Mouse (Mus musculus): ENCODE results near the gene Anxa8. TPM values are rescaled to one million over a fixed set of nuclear protein-coding genes. Genes with fewer than 3 reads are reported as not detected.

Anxa8 gene
- 1 to 10 TPM; 2.1 to 3.3 TPM for total RNA-seq (2021)

GRCm38 (mm10) chr14:34085731-34086130 is at the start of gene Anxa8:
Gene Anxa8, plus strand, starts transcription at chr14:34085981.
- no peak for DNase-seq

DNA sequence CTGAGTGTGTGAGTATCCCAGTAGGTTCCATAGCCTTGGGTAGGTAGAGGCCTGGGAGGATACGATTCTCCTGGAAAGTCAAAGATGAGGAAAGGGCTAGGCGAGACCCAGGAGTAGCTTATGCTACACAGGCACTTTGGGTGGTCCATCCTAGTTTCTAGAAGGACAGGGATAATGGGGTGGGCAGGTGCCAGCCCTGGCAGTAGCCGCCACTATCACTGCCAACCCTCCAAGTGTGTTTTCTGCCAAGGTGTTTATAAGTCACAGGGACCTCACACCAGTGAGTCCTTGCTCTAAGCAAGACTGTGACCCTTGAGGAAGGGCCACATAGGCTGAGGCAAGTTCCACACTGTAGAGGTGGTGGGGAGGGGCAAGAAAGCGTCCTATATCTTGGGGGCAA is 44.5 kb upstream of the Anxa8 start:
- DNase-seq, result no peak

DNA sequence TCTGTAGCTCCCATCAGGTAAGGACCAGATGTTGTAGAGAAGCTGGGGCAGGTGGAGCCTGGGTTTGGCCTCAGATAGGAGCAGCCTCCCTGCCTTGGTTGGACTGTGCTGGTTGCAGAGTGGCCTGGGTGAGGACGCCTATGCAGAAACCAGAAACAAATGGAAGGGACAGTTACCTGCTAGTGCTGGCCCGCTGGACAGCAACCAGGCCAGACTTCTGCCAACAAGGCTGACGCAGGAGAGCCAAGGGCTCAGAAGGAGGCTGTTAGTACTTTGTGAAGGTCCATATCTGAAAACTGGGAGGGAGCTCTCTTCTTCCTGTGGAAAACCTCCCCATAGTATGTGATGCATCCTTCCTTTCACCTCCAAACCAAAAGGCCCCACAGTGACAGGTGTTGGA is 42.4 kb upstream of the Anxa8 start:
- DNase-seq, result no peak

- DNase-seq, result no peak
These were observed 35.5 kb upstream of the Anxa8 start for GRCm38 (mm10) chr14:34050101-34050779.

DNA sequence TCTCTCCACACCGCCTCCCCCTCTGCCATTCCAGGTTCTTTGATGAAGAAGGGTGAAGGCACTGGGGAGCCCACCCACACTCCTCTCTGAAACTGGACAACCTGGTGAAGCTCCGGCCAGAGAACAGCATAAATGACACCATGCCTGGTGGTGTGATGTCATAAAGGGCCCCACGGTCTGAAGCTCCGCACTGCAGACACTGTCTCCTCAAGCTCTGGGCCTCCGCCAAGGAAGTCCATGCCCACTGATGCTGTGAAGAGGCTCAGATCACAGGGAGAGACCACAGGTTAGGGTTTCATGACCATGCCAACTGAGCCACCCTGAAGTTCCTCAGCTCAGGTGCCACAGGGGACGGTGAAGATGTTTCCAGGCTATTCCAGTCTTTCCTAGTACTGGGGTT is 33.3 kb upstream of the Anxa8 start, which contains the start of gene Antxrl:
TSS of gene Antxrl (plus strand) at position 192 of the 400 bp plus-strand sequence.
- DNase-seq, result no peak

- DNase-seq, result no peak
These were observed 14.1 kb upstream of the Anxa8 start for GRCm38 (mm10) chr14:34071665-34072064.

DNA sequence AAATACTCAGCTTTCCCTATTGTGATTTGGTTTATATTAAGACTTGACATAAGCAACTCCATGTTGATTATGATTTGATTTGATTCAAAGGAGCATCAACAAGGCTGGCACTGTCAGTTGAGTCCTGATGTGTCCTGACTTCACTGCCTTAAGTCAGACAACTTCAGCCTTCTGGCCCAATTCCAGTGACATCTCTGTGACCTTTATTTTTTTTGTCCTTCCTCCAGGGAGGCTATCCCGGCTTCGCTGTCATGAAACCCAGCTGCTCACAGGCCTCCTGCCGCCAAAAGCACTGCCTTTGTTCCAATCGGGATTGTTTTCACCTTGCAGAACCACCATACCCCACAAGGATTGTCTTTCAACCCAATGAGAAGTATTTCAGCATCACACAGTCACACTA is 10.4 kb upstream of the Anxa8 start:
- peak; percentile 14 for DNase-seq

DNA sequence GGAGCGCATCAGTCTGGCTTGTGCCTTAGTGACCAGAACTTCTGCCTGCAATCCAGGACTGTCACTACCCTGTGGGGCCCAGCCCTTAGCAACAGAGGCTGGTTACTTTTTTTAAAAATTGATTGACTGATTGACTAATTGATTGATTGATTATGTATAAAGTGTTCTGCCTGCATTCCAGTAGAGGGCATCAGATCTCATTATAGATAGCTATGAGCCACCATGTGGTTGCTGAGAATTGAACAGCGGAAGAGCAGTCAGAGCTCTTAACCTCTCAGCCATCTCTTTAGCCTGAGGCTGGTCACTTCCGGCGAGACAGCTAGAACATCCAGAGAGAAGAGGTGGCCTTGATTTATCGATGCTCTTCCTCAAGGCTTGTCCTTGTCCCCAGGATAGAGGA is 8.6 kb upstream of the Anxa8 start:
- DNase-seq, result no peak

- DNase-seq, result no peak
These were observed 7.5 kb upstream of the Anxa8 start for GRCm38 (mm10) chr14:34078293-34078692.

GRCm38 (mm10) chr14:34080321-34080997 is 5.3 kb upstream of the Anxa8 start:
- peak; percentile 83 for DNase-seq

GRCm38 (mm10) chr14:34086806-34087205 is 1.0 kb downstream of the Anxa8 start:
- no peak for DNase-seq

- DNase-seq, result no peak
These were observed 2.1 kb downstream of the Anxa8 start for GRCm38 (mm10) chr14:34087856-34088398.

DNA sequence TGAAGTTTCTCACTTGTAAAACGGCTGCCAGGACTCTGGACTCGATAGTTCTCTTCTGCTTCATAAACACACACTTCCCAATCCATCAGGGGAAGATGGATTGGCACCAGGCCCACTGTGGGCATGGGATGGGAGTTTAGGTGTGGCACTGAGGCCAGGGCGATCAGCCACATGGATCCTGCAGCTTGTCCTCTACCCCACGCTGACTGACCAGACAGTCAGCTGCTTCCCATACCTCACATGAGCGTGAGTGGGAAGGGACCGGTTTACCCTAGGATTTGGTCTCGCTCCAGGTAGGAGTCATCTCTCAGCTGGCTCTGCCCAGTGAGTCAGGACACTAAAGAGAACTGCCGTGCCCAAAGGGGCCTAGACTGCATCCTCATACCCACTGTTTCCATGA is 4.0 kb downstream of the Anxa8 start:
- no peak for DNase-seq

- DNase-seq, result no peak
These were observed 5.7 kb downstream of the Anxa8 start for GRCm38 (mm10) chr14:34091475-34091874.

GRCm38 (mm10) chr14:34092856-34093255 is 7.1 kb downstream of the Anxa8 start:
- no peak for DNase-seq

GRCm38 (mm10) chr14:34096161-34096560 is 10.4 kb downstream of the Anxa8 start:
- DNase-seq, result no peak

- no peak for DNase-seq
These were observed 16.8 kb downstream of the Anxa8 start, which contains the start of gene A630023A22Rik for GRCm38 (mm10) chr14:34102601-34103000. Gene A630023A22Rik, minus strand, starts transcription at chr14:34102754.

- no peak for DNase-seq
These were observed 18.1 kb downstream of the Anxa8 start for GRCm38 (mm10) chr14:34103855-34104254.

GRCm38 (mm10) chr14:34104892-34105291 is 19.1 kb downstream of the Anxa8 start:
- peak; percentile 83 for DNase-seq

DNA sequence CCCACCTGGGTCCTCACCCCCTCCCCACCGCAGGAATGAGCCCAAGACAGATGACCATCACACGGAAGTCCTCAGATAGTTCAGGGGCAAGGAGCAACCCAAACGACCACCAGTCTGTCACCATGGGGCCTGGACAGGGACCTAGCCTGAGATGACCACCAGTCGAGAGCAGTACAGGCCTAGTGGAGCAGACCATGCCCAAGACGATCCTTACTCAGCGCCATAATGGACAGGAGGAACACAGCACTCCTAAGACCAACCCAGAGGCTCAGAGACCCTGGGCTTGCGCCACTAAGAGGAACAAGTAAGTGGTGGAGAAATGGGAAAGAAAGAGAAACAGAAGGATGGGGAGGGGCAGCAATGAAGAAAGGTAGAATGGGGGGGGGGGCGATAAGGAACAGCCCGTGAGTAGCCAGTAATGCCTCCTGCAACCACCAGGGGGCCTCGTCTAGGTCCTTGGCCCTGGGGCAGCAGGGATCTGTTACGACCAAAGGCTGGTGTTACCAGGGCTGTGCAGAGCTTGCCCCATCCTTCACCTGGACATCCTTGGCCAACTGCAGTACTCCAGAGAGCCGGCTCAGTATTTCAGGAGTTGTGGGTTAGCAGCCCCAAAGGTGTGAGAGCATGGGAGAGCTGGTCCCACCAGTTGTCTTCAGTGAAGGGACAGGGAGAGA is 20.7 kb downstream of the Anxa8 start:
- DNase-seq, result peak; percentile 65

DNA sequence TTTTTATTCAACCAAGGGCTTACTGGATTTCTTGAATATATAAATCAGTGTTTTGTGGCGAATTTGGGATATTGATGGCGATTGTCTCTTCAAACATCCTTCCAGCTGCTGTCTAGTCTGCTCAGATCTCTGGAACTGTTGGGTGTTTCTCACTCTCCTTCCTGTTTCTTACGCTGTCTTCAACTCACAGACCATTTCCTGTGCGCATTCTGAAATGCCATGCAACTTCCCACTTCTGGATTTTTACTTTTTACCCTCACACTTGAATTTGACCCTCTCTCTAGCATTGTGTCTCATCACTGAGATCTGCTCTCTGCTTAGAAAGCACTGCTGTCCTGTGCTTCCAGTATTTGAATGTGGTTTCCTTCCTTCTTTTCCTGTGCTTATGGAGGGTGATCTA is 21.8 kb downstream of the Anxa8 start:
- DNase-seq, result no peak

DNA sequence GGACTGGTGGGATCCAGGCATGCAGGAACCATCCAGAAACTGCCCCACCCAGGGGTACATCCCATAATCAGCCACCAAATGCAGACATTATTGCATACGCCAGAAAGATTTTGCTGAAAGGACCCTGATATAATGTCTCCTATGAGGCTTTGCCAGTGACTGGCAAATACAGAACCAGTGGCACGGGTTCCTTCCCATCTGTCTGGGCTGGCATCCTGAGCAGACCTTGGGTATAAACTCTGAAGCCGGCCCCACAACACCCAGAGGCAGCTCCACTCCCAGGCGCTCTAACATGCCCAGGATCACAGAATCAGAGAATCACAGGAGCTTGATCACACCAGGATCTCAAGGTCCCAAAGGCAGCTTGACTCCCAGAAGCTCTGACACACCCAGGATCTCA is 28.5 kb downstream of the Anxa8 start:
- DNase-seq, result no peak

GRCm38 (mm10) chr14:34119046-34119723 is 33.4 kb downstream of the Anxa8 start:
- no peak for DNase-seq
